Mouse (Mus musculus) hindbrain, embryonic 11.5 days (tissue): ENCODE results near the gene Fam168a. TPM values are rescaled to one million over a fixed set of nuclear protein-coding genes. Genes with fewer than 3 reads are reported as not detected.

Experiments
- ATAC-seq: fragments of 200-750 bp; cut with Nextera tagmentation; 2 replicates; pipeline ENCODE4 v1.8.0; 2017; ENCODE audit warnings: mild to moderate bottlenecking, moderate TSS enrichment, moderate library complexity; ENCODE audit not compliant: low FRiP score
- DNase-seq: peaks from one replicate; pipeline ENCODE4 v3.0.0-alpha.2; 2015; ENCODE audit warnings: low spot score
- H3K27ac ChIP-seq: fragments of 300-500 bp; sonication (generic); 2 replicates; pipeline ENCODE4 v1.5.1; 2014; ENCODE audit warnings: mild to moderate bottlenecking, low read depth, low read length
- H3K27me3 ChIP-seq: fragments of 300-500 bp; sonication (generic); 2 replicates; pipeline ENCODE4 v1.6.1; 2014; ENCODE audit warnings: mild to moderate bottlenecking, low read length, moderate library complexity, mixed read lengths; ENCODE audit not compliant: control insufficient read depth, insufficient read depth
- H3K36me3 ChIP-seq: fragments of 300-500 bp; sonication (generic); 2 replicates; pipeline ENCODE4 v1.6.1; 2014; ENCODE audit warnings: mild to moderate bottlenecking, low read length, moderate library complexity, mixed read lengths; ENCODE audit not compliant: control insufficient read depth, insufficient read depth
- H3K4me1 ChIP-seq: fragments of 300-500 bp; sonication (generic); replicated peaks from 2 replicates; pipeline ENCODE4 v1.6.1; 2014; ENCODE audit warnings: low read length, mixed read lengths; ENCODE audit not compliant: control insufficient read depth, insufficient read depth
- H3K4me2 ChIP-seq: fragments of 300-500 bp; sonication (generic); replicated peaks from 2 replicates; pipeline ENCODE4 v1.6.1; 2014; ENCODE audit warnings: mild to moderate bottlenecking, low read depth, low read length
- H3K4me3 ChIP-seq: fragments of 300-500 bp; sonication (generic); 2 replicates; pipeline ENCODE4 v1.5.1; 2014; ENCODE audit warnings: low read depth, low read length
- H3K9ac ChIP-seq: fragments of 300-500 bp; sonication (generic); 2 replicates; pipeline ENCODE4 v1.6.1; 2014; ENCODE audit warnings: low read depth, low read length
- H3K9me3 ChIP-seq: fragments of 300-500 bp; sonication (generic); 2 replicates; pipeline ENCODE4 v1.6.1; 2016; ENCODE audit warnings: low read length; ENCODE audit not compliant: control insufficient read depth
- WGBS: fragments of 180-500 bp; shearing (Covaris S2); extraction: QIAGEN DNeasy Blood & Tissue Kit; methylation state at CpG from one replicate; pipeline ENCODE4 v1.1.7; 2014; 5-methylcytosine and 5-hydroxymethylcytosine counted together
- polyA plus RNA-seq: library from polyadenylated mRNA; unstranded; fragments of >200 nt; fragmentation: Nextera tagmentation; extraction: Ambion mirVana; gene quantifications from 2 replicates; pipeline ENCODE4 v1.2.1, GENCODE M21; 2014

Fam168a gene
- 36.8 and 48.4 TPM in 2 replicates for polyA plus RNA-seq

DNA sequence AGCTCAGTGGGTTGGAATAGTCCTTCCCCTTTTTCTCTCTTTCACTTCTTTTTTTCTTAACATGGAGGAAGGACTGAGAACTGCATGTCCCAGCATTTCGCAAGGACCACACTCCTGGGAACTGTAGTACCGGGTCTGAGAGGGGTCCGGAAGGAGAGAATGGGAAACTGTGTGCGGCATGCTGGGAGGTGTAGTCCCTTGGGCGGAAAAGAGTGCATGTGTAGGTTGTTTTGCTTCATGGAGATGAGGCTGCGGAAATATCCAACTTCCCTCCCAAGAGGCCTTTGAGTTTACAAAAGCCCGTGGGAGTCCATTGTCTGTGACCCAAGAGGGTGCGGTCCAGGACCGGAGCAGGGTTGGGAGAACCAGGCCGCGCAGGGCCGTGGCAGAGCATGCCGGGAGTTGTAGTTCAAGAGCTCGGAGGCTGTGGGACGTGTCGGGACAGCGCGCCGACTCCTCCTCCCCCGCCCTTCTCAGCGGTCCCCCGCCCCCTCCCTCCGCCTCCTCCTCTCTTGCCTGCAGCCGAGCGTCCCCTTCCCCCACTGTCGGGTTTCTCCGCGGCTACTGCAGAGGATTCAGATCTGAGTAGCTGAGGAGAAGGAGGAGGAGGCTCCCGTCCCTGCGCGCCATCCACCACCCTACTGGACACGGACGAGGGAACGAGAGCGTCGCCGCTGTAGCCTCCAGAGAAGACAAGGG is at the start of gene Fam168a:
Gene Fam168a, plus strand, starts transcription at position 493 of the 699 bp plus-strand sequence.
- Histone ChIP-seq H3K27ac (peak within 1 kb of the TSS; percentile 99), H3K36me3 (no peaks in the 10 kb centered on the region), H3K27me3 (no peaks in the 10 kb centered on the region), H3K4me1 (0 out of 2 replicates have a peak, but pooled peaks cover 3% of the 10 kb centered on the region), H3K4me3 (peak within 1 kb of the TSS; percentile 65), H3K9ac (peak within 1 kb of the TSS; percentile 86), H3K9me3 (no peaks in the 10 kb centered on the region), H3K4me2 (peak within 1 kb of the TSS; percentile 63)
- WGBS: under 1% methylated on average over 25 of the region's 37 CpGs
- ATAC-seq (peak; percentile 99), DNase-seq (peak; percentile 95)

DNA sequence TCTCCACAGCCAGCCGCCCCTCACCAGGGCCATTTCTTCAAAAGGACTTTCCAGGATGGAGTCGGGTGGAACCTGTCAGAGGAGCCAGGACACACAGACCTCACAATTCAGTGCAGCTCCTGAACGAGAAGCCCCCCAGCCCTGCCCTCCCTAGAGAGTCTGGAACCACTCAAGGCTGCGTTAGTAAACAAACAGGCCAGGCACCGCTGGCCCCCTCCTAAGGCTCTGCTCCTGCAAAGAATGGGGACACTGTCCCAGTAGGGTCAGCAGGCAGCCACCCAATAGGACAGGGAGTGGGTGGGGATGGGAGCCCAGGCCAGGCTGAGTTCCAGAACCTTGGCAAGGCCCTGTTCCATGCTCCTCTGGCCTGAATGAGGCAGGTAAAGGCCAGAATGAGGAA is 49.7 kb upstream of the Fam168a start:
- peaks cover 8% of the 10 kb centered on the region for H3K4me1 ChIP-seq
- ATAC-seq: no peak
- no peak overlapping the region for H3K4me2 ChIP-seq
- WGBS: 43% methylated on average over 5 of the region's 5 CpGs
- DNase-seq: no peak
- H3K9me3 ChIP-seq: no peaks in the 10 kb centered on the region
- H3K9ac ChIP-seq: no peak overlapping the region
- H3K27me3 ChIP-seq: no peaks in the 10 kb centered on the region
- H3K36me3 ChIP-seq: no peaks in the 10 kb centered on the region
- no peak overlapping the region for H3K4me3 ChIP-seq
- H3K27ac ChIP-seq: no peak overlapping the region

DNA sequence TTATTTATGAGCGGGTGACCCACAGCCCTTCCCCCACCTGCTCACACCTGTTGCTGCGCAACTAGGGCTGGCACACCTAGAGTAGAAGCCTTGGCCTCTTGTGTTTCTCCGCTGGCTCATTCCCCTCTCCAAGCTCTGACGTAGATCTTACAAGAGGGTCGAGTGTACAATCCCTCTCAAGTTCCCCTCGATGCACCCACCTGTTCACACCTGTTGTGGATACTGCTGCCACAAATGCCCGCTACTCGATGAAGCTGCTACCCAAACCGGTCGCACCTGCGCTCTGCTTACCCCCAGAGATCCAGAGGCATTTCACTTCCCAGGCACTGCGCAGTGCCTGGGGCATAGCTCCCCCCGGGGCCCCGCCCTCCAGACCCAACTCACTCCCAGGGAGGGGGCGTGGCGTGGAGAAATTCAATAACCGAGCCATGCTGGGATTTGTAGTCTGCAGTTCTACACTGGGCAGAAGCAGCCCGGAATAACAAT is 48.3 kb upstream of the Fam168a start:
- H3K27ac ChIP-seq: no peak overlapping the region
- no peaks in the 10 kb centered on the region for H3K27me3 ChIP-seq
- H3K36me3 ChIP-seq: no peaks in the 10 kb centered on the region
- H3K9me3 ChIP-seq: no peaks in the 10 kb centered on the region
- WGBS: 29% methylated on average over 18 of the region's 18 CpGs
- DNase-seq: peak; percentile 54
- H3K4me3 ChIP-seq: no peak overlapping the region
- no peak for ATAC-seq
- H3K9ac ChIP-seq: no peak overlapping the region
- no peak overlapping the region; the same call in 1 of the 2 replicates for H3K4me2 ChIP-seq
- H3K4me1 ChIP-seq: peaks cover 8% of the 10 kb centered on the region

DNA sequence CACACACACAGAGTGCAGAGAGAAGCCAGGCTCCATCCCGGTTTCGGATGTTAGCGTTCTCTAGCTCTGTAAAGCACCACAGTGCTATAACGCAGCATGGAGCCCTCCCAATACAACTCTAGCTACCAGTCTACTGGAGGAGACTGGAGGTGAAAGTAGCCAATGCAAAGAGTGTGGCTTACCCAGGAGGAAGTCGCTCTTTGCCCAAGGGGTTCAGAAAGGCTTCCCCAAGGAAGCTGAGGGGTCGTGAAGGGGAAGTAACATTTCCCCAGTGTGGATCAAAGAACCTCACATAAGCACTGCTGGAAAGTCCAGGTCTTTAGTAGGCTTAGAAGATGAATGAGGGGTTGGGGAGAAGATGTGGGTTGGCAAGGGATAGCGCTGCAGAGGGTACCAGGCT is 45.2 kb upstream of the Fam168a start:
- Histone ChIP-seq H3K9ac (no peak overlapping the region), H3K4me2 (no peak overlapping the region), H3K4me3 (no peak overlapping the region), H3K27me3 (no peaks in the 10 kb centered on the region), H3K9me3 (no peaks in the 10 kb centered on the region), H3K27ac (no peak overlapping the region), H3K4me1 (peaks cover 2% of the 10 kb centered on the region; the same call in 1 of the 2 replicates), H3K36me3 (no peaks in the 10 kb centered on the region)
- ATAC-seq (no peak), DNase-seq (no peak)
- WGBS: 88% methylated on average over 7 of the region's 7 CpGs

DNA sequence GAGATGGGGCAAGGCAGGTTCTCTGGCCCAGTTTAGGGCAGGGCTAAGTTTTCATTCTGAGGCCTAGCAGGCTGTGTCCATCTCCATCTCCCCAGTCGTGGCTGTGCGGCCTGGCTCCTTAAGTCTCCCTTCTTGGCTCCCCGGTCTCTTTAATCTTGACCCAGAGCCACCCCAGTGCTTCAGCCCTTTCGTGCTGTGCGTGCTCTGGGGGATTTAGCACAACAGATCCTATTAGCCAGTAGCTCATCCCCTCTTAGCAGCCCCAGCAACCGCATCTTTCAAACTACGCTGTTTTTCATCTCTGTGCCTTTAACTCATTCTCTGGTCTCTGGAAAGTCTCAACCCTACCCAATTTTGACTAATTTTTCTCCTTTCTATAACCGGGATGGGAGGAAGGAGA is 44.2 kb upstream of the Fam168a start, which contains the start of gene Plekhb1:
Gene Plekhb1, minus strand, starts transcription at position 184 of the 400 bp plus-strand sequence.
- DNase-seq (no peak), ATAC-seq (no peak)
- Histone ChIP-seq H3K4me3 (no peak within 1 kb of the TSS), H3K9ac (no peak within 1 kb of the TSS), H3K4me2 (no peak within 1 kb of the TSS), H3K27ac (no peak within 1 kb of the TSS), H3K9me3 (no peaks in the 10 kb centered on the region), H3K4me1 (0 out of 2 replicates have a peak, but pooled peaks cover 2% of the 10 kb centered on the region), H3K27me3 (no peaks in the 10 kb centered on the region), H3K36me3 (no peaks in the 10 kb centered on the region)
- WGBS: 73% methylated on average over 8 of the region's 8 CpGs

DNA sequence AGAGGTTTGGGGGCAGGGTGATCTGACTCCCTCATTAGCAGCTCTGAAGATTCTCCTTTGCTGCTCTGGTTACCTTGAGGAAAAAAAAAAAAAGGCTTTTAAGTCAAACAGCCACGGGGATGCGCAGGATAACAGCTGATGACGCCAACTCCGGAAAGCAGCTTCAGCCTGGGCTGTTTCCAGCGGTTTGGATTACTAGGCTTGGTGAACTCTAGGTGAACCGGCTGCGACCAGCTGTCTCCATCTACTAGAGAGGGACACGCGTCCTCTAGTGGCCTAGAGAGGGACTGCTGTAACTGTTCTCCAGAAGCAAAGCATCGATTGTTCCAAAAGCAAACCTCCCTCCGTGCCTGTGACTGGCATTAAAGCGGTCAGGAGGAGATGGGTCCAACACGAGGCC is 43.2 kb upstream of the Fam168a start:
- Histone ChIP-seq H3K9ac (no peak overlapping the region), H3K4me3 (no peak overlapping the region), H3K27ac (no peak overlapping the region)

DNA sequence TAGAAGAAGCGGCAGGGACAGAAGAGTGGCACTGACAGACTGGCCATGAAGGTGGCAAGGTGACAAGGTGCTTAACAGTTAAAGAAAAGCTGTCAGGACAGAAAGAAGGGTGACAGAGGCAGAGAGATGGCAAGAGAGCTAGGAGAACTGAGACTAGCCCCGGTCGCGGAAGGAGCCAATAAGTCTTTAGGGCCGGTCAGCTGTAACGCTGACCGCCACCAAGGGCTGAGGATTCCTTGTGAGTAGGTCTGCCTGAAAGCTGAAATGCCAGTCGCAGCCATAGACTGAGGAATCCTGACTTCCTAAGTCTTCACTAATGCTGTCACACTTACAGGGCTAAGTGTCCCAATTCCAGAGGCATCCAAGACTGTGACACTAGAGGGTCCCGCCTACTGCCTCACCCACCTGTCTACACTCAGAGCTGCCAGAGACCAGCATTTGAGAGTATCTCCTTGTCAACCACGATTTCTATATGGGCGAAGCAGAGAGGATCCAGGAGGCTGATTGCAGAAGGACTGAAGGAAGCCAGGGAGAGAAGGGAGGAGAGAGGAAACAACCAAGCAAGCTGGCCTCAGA is 42.6 kb upstream of the Fam168a start:
- Histone ChIP-seq H3K9me3 (no peaks in the 10 kb centered on the region), H3K4me1 (no peaks in the 10 kb centered on the region), H3K4me3 (no peak overlapping the region), H3K9ac (no peak overlapping the region), H3K4me2 (no peak overlapping the region), H3K27me3 (no peaks in the 10 kb centered on the region), H3K36me3 (no peaks in the 10 kb centered on the region), H3K27ac (no peak overlapping the region)
- WGBS: 68% methylated on average over 11 of the region's 11 CpGs
- peak; percentile 17; the same call in 1 of the 2 replicates for ATAC-seq
- no peak for DNase-seq

More for the DNA sequence above, 43.2 kb upstream of the Fam168a start:
- Histone ChIP-seq H3K4me2 (no peak overlapping the region), H3K27me3 (no peaks in the 10 kb centered on the region), H3K4me1 (0 out of 2 replicates have a peak, but pooled peaks cover 2% of the 10 kb centered on the region), H3K9me3 (no peaks in the 10 kb centered on the region), H3K36me3 (no peaks in the 10 kb centered on the region)
- ATAC-seq (peak; percentile 86), DNase-seq (peak; percentile 93)
- WGBS: 3% methylated on average over 13 of the region's 13 CpGs

DNA sequence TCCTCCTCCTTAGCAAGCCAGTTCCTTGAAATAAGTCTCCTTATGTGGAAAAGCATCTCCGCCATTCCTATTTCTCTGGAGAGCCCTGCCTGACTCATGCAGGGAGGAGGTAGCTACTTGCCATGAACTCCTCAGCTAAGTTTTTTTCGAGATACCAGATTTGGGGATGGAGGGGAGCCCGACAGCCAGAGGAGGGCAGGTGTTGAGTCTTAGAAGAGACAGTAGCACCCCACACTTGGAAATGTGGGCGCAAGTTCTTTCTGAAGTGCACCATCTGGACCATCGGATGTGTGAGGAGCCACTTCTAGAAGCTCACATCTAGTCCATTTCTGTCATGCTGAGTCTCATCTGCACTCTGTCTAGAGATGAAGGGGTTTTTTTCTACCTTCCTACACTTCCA is 35.8 kb upstream of the Fam168a start:
- Histone ChIP-seq H3K9ac (no peak overlapping the region), H3K4me3 (no peak overlapping the region), H3K4me1 (no peaks in the 10 kb centered on the region; the same call in 1 of the 2 replicates), H3K27ac (no peak overlapping the region), H3K9me3 (no peaks in the 10 kb centered on the region), H3K4me2 (no peak overlapping the region), H3K36me3 (no peaks in the 10 kb centered on the region), H3K27me3 (no peaks in the 10 kb centered on the region)
- no peak for ATAC-seq
- WGBS: 89% methylated on average over 5 of the region's 5 CpGs
- no peak for DNase-seq
